Mouse (Mus musculus) CH12F3 (cell line): Measurements from ENCODE around the gene Rdh13.
"Not testable (repeated sequence)": the region's sequence is repeated elsewhere in the genome, so short reads cannot be mapped to it uniquely, and the experiment has no call there.

Source experiments
- in situ Hi-C: fragments of 300-500 bp; cut with MboI; formaldehyde crosslinking; loops from 2 replicates; pipeline ENCODE4 v1.14.3; 2020; ENCODE audit warnings: low sequenced_read_pairs

Gene Rdh13

DNA sequence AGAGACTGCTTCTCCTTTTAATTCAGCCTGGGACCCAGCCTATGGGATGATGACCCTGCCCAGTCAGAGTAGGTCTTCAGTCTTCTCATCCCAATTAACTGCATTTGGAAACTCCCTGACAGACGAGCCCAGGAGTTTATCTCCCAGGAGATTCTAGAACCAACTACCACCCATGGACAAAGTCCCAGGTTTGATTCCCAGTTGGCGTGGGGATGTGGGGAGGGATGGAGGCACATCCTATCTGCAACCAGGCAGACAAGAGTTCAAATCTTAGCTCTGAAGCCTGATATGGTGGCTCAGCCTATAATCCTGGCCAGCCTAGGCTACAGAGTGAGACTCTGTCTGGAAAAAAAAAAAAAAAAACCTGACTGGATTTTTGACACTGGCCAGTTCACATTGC, 7.7 kb downstream of the Rdh13 start:
- in situ Hi-C loops, result loop anchor here (10.0 kb wide), 2 partner anchors 143 to 313 kb away; no protein-coding TSS in a partner anchor

DNA sequence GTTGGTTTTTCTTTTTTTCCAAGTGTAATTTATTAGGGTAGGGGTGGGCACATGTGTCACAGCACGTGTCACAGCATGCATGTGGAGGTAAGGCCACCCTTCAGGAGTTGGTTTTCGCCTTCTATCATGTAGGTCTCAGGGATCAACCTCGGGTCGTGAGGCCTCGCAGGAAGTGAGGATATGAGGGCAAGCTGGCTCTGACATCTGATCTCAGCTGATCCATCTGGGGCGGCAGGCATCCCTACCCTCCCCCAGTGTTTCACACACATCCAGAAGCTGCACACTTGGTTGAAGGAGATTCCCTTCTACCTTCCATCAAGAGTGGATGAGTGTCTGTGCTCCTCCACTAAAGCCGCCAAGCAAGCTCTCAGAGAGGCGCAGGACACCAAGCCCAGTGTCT, 13.4 kb downstream of the Rdh13 start:
- in situ Hi-C loops, result loop anchor here (10.0 kb wide), 2 partner anchors 137 to 307 kb away; no protein-coding TSS in a partner anchor

DNA sequence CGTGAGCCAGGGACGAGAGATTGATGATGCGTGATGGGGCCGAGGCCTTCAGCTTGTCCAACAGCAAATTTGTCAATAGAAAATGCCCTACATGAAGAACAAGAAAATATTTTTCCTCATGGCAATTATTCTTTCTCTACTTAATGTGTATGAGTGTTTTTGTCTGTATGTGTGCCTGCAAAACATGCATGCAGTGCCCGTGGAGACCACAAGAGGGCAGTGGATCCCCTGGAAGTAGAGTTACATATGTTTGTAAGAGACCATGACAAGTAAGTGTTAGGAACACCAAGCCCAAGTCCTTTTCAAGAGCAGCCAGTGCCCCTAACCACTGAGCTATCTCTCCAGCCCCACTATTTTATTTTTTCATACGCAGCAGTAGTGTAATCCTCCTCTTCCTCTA, 13.9 kb downstream of the Rdh13 start:
- in situ Hi-C loops, result loop anchor here (10.0 kb wide), 2 partner anchors 137 to 307 kb away; no protein-coding TSS in a partner anchor

DNA sequence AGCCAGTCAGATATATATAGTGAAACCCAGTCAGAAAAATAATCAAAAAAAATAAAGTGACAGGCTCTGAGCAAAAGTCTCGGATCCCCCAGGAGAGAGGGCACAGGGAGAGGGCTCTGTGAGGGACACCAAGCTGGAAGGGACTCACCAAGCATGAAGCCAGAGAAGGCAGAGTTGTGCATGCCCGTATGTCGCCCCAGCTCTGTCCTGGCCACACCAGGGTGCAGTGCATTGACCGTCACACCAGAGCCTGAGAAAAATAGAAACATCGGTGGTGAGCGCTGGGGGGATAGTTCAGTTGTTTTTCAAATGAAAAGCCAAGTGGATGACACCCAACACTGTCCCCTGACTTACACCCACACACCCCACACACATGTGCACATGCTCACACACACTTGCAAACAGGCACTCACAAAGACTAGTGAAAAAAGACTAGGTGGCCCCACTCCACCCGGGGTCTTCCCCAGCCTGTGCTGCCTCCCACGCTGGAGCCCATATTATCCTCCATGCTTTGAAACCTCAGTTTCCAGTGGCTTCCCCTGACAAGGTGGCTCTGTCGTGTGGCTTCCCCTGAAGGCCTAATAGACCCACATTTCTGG, 15.1 kb downstream of the Rdh13 start:
- in situ Hi-C loops, result loop anchor here (10.0 kb wide), 2 partner anchors 136 to 306 kb away; no protein-coding TSS in a partner anchor

DNA sequence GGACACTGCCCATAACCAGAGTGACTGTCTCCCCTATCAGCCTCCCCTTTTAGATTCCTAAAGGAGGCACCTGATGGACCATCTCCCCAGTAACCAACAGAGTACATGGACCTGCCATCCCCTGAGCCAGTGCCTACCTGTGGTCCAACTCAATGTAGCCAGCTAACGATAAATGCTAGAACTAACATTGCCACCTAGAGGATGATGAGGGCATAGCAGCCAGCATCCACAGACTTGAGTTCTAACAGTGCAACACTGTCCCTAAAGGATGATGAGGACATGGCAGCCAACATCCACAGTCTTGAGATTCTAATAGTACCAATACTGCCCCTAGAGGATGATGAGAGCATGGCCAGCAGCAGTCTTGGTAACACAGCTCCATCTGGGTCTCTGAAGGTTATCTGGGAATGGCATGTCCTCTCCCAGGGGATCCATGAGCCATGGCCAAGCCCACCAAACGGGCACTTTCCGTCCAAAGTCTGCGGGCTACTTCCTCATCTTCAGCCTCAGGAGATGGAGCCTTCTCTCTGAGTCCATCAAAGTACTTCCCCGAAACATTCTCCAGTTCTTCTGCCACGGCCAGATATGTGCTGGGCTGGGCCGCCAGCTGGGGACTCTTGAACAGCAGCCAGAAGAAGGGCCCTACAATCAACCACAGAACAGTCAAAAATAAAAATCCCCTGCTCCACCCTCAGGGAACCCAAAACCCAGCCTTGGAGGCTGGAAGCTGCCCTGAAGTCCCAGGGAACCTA, 18.1 kb downstream of the Rdh13 start:
- in situ Hi-C loops, result no loop called here

DNA sequence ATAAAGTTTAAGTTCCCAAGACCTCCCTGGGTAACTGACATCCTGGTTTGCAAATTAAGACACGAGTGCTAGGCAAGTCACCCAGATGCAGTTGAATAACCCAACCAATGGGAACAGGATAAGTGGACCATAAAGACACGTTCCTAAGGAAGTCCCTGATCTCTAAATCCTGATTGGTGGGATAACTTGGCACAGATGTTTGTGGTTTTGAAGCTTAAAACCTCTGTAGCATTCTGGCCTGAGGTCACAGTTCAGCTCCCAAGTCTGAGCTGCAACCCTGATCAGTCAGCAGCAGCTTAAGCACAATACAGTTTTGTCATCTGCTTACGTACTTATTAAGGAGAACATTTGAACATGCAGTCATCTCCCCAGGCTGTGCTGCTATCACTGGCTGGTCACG, 25.2 kb downstream of the Rdh13 start:
- in situ Hi-C loops, result no loop called here

DNA sequence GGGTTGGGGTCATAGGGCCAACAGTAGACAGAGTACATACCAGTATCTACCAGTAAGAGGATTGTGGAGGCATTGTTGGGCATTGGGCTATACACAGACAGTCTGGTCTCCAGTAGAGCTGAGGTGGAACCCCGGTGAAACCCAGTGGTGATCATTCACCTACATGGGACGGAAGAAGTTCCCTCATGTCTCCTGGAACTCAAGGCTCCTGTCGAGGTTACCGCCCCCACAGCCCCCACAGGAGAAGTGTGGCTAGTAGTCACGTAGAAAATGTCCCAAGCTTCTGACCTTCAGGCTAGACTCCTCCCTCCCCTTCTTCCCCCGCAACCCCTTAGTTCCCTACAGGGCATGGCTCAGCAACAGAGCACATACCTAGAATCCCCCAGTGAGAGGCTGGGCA, 25.8 kb downstream of the Rdh13 start:
- in situ Hi-C loops, result no loop called here

DNA sequence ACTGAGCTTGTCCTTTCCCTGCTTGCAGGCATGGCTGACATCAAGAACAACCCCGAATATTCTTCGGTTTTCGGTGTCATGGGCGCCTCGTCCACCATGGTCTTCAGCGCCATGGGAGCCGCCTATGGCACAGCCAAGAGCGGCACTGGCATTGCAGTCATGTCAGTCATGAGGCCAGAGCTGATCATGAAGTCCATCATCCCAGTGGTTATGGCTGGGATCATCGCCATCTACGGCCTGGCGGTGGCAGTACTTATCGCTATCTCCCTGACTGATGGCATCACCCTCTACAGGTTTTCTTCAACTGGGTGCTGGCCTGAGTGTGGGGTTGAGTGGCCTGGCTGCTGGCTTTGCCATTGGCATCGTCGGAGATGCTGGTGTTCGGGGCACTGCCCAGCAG, 33.0 kb downstream of the Rdh13 start:
- in situ Hi-C loops, result not testable (repeated sequence)

DNA sequence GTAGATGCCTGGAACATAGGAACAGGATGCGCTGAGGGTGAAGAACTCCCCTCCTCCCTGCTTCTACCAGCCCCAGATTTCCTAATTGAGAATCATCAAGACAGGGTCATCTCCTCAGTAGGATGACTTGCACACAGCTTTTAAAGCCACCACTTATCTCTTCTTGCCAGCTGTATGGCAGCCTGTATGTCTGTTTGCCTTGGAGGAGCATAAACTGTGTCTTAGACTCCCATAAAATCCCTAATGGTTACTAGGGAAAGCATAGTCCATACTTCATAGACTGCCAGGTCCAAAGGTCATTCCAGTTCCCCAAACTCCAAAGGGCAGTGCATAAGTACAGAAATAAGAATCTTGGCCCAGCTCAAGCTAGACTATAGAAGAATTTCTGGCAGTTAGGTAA, 47.7 kb downstream of the Rdh13 start, which contains the start of gene Gp6:
Gp6 (minus strand) TSS at position 15 of the 400 bp plus-strand sequence.
- in situ Hi-C loops, result no loop called here
